Mouse (Mus musculus): ENCODE measurements around the gene Zdhhc14. TPM values are rescaled to one million over a fixed set of nuclear protein-coding genes. Genes with fewer than 3 reads are reported as not detected.

Gene Zdhhc14
- polyA plus RNA-seq, 1 experiment from 2014 or later, result 3.2 TPM

GRCm38 (mm10) chr17:5544065-5544464 is 51.7 kb downstream of the Zdhhc14 start:
- H3K27ac ChIP-seq, result no peak overlapping the region
- H3K9ac ChIP-seq, result no peak overlapping the region
- H3K4me2 ChIP-seq, result no peak overlapping the region
- no peak for ATAC-seq (ENCODE audit: low FRiP score)
- H3K9me3 ChIP-seq, result no peaks in the 10 kb centered on the region
- H3K27me3 ChIP-seq, result no peaks in the 10 kb centered on the region
- no peaks in the 10 kb centered on the region for H3K36me3 ChIP-seq (replicated peaks)
- H3K4me3 ChIP-seq (replicated peaks), result no peak overlapping the region
- 76% methylated on average over 5 of the region's 5 CpGs for WGBS
- no peaks in the 10 kb centered on the region for H3K4me1 ChIP-seq

DNA sequence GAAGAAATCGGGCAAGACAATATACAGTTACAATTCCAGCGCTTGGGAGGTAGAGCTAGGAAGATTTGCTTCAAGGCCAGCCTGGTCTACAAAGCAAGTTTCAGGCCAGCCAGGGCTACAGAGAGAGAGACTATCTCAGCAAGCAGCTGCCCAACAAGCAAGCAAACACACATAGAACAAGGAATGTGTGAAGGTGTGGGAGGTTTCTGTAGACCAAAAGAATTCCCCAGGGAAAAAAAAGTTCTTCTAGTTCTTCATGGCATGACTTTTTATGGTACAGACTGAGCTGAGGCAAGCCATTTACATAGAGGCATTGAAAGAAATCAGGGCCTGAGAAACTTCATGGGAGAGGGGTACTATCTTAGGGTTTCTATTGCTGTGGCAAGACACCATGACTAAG is 52.7 kb downstream of the Zdhhc14 start:
- ATAC-seq (ENCODE audit: low FRiP score), result no peak
- 92% methylated on average over 2 of the region's 2 CpGs for WGBS
- H3K36me3 ChIP-seq (replicated peaks), result no peaks in the 10 kb centered on the region
- no peaks in the 10 kb centered on the region for H3K27me3 ChIP-seq
- H3K4me3 ChIP-seq (replicated peaks), result no peak overlapping the region
- peaks cover 1% of the 10 kb centered on the region; the same call in 1 of the 2 replicates for H3K4me1 ChIP-seq
- no peak overlapping the region for H3K4me2 ChIP-seq
- no peaks in the 10 kb centered on the region for H3K9me3 ChIP-seq
- H3K27ac ChIP-seq, result no peak overlapping the region
- no peak overlapping the region for H3K9ac ChIP-seq

GRCm38 (mm10) chr17:5548546-5548945 is 56.2 kb downstream of the Zdhhc14 start:
- H3K27me3 ChIP-seq, result no peaks in the 10 kb centered on the region
- no peaks in the 10 kb centered on the region for H3K9me3 ChIP-seq
- H3K9ac ChIP-seq, result no peak overlapping the region
- no peak for ATAC-seq (ENCODE audit: low FRiP score)
- 92% methylated on average over 2 of the region's 2 CpGs for WGBS
- no peak overlapping the region for H3K27ac ChIP-seq
- H3K36me3 ChIP-seq (replicated peaks), result no peaks in the 10 kb centered on the region
- no peak overlapping the region for H3K4me3 ChIP-seq (replicated peaks)
- H3K4me2 ChIP-seq, result no peak overlapping the region
- H3K4me1 ChIP-seq, result peaks cover 5% of the 10 kb centered on the region; the same call in 1 of the 2 replicates

GRCm38 (mm10) chr17:5549460-5549859 is 57.1 kb downstream of the Zdhhc14 start:
- H3K9ac ChIP-seq, result no peak overlapping the region
- 97% methylated on average over 6 of the region's 6 CpGs for WGBS

DNA sequence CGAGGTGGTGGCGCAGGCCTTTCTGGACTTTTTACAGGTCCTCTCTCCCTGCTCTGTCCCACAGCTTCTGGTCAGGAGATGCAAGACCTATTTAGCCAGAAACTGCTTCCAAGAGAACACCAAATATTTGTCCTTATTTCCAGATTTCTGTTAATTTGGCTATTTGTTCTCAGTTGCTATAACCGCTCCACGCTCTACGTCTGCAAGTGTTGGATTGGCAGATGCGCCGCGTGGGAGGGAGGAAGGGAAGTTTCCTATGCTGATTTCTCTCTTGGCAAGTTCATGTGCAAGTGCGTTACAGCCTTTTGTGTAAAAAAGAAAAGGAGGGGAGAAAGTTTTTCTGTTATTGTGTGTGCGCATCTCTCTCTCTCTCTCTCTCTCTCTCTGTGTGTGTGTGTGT is 58.1 kb downstream of the Zdhhc14 start:
- no peak overlapping the region for H3K9ac ChIP-seq
- H3K4me2 ChIP-seq, result no peak overlapping the region
- ATAC-seq (ENCODE audit: low FRiP score), result no peak
- H3K27ac ChIP-seq, result no peak overlapping the region
- no peaks in the 10 kb centered on the region for H3K9me3 ChIP-seq
- no peak overlapping the region for H3K4me3 ChIP-seq (replicated peaks)
- no peaks in the 10 kb centered on the region for H3K27me3 ChIP-seq
- no peaks in the 10 kb centered on the region for H3K36me3 ChIP-seq (replicated peaks)
- peaks cover 5% of the 10 kb centered on the region; the same call in 1 of the 2 replicates for H3K4me1 ChIP-seq
- WGBS, result 84% methylated on average over 10 of the region's 10 CpGs

More at GRCm38 (mm10) chr17:5549460-5549859, 57.1 kb downstream of the Zdhhc14 start:
- Histone ChIP-seq H3K4me3 (replicated peaks) (no peak overlapping the region), H3K27me3 (no peaks in the 10 kb centered on the region), H3K36me3 (replicated peaks) (no peaks in the 10 kb centered on the region), H3K4me1 (peaks cover 5% of the 10 kb centered on the region; the same call in 1 of the 2 replicates), H3K4me2 (no peak overlapping the region), H3K27ac (no peak overlapping the region), H3K9me3 (no peaks in the 10 kb centered on the region)
- no peak for ATAC-seq (ENCODE audit: low FRiP score)

GRCm38 (mm10) chr17:5551136-5551535 is 58.8 kb downstream of the Zdhhc14 start:
- Histone ChIP-seq H3K9me3 (no peaks in the 10 kb centered on the region), H3K27ac (no peak overlapping the region), H3K36me3 (replicated peaks) (no peaks in the 10 kb centered on the region), H3K4me3 (replicated peaks) (no peak overlapping the region), H3K9ac (no peak overlapping the region), H3K4me2 (no peak overlapping the region), H3K27me3 (no peaks in the 10 kb centered on the region), H3K4me1 (peaks cover 5% of the 10 kb centered on the region; the same call in 1 of the 2 replicates)
- WGBS, result 78% methylated on average over 3 of the region's 3 CpGs
- ATAC-seq (ENCODE audit: low FRiP score), result no peak

DNA sequence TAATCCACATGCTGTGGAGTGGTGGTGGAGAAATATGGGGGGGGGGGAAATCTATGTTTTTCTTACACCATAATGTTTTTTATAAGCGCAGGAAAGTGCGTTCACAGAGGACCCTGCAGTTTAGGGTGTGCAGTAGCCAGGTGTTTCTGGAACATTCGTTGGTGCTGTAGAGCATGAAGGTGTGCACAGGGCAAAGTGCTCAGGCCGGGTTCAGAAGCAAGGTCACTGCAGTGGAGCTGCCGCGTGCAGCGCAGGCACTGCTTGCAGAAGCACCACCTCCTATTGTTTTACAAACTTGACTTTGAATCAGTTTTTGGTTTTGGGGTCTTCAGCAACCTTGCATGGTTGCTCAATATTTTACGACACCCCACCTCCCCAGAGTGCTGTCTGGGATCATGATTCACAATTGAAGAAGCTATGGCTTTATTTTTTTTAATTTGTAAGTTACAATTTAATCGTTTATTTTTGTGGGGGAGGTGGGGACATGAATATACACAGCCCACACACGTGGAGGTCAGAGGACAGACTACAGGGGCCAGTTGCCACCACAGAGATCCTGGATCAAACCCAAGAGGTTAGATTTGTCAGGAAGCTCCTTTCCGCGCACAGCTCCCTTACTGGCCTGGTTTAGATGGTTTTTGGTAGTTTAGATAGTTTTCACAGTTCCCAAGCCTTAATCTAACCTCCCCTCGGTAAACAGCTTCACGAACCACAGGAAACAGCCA is 59.8 kb downstream of the Zdhhc14 start:
- no peak overlapping the region for H3K4me3 ChIP-seq (replicated peaks)
- H3K27me3 ChIP-seq, result no peaks in the 10 kb centered on the region
- peaks cover 5% of the 10 kb centered on the region; the same call in 1 of the 2 replicates for H3K4me1 ChIP-seq
- no peak overlapping the region for H3K9ac ChIP-seq
- ATAC-seq (ENCODE audit: low FRiP score), result no peak
- WGBS, result 79% methylated on average over 14 of the region's 14 CpGs
- H3K4me2 ChIP-seq, result no peak overlapping the region
- H3K27ac ChIP-seq, result no peak overlapping the region
- no peaks in the 10 kb centered on the region for H3K9me3 ChIP-seq
- no peaks in the 10 kb centered on the region for H3K36me3 ChIP-seq (replicated peaks)

DNA sequence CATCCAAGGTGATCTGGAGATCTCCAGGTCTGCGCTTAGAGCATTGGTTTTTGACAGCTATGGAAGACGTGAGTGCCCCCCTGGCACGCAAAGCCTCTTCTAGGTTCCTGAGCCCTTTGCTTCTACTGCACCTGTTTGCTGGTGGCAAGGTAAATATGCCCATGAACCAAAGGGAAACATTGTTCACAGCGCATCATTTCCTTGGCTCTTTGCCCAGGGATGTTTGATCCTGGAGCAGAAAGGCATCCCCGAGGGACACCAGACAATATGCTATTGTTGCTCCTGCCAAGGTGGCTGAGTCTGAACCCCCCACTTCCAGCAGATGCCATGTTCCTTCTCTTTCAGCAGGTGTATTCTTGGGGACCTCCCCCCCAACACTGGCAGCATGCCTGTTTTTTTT is 61.2 kb downstream of the Zdhhc14 start:
- Histone ChIP-seq H3K27me3 (no peaks in the 10 kb centered on the region), H3K4me1 (peaks cover 5% of the 10 kb centered on the region; the same call in 1 of the 2 replicates), H3K36me3 (replicated peaks) (no peaks in the 10 kb centered on the region)

DNA sequence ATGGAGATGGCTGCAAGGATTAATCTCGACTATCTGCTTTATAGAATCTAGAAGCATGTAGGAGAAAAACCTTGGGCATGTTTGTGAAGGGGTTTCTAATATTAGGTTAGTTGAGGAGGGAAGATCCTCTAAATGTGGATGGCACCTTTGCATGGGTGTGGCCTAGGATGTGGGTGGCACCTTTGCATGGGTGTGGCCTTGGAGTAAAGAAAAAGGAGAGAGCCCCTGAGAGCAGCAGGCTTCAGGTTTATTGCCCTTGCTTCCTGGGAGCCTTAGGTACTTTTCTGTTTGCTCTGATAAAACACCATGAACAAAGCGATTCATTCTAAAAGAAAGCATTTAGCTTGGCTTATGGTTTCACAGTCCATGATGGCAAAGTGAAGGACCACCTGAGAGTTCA is 62.2 kb downstream of the Zdhhc14 start:
- Histone ChIP-seq H3K9ac (no peak overlapping the region), H3K4me1 (peaks cover 5% of the 10 kb centered on the region; the same call in 1 of the 2 replicates), H3K9me3 (no peaks in the 10 kb centered on the region), H3K27ac (no peak overlapping the region), H3K36me3 (replicated peaks) (no peaks in the 10 kb centered on the region), H3K27me3 (no peaks in the 10 kb centered on the region), H3K4me2 (no peak overlapping the region), H3K4me3 (replicated peaks) (no peak overlapping the region)
- no peak for ATAC-seq (ENCODE audit: low FRiP score)
- 88% methylated on average over 2 of the region's 2 CpGs for WGBS

More for the DNA sequence above, 61.2 kb downstream of the Zdhhc14 start:
- Histone ChIP-seq H3K4me2 (no peak overlapping the region), H3K27ac (no peak overlapping the region), H3K4me3 (replicated peaks) (no peak overlapping the region), H3K9ac (no peak overlapping the region), H3K9me3 (no peaks in the 10 kb centered on the region)
- WGBS, result 88% methylated on average over 5 of the region's 5 CpGs
- ATAC-seq (ENCODE audit: low FRiP score), result no peak

- ATAC-seq (ENCODE audit: low FRiP score), result no peak
- Histone ChIP-seq H3K4me1 (no peaks in the 10 kb centered on the region), H3K27ac (no peak overlapping the region), H3K4me3 (replicated peaks) (no peak overlapping the region), H3K4me2 (no peak overlapping the region), H3K9me3 (no peaks in the 10 kb centered on the region), H3K36me3 (replicated peaks) (no peaks in the 10 kb centered on the region), H3K27me3 (no peaks in the 10 kb centered on the region), H3K9ac (no peak overlapping the region)
- WGBS, result 79% methylated on average over 8 of the region's 8 CpGs
These were observed 64.2 kb downstream of the Zdhhc14 start for GRCm38 (mm10) chr17:5556568-5556967.

- H3K4me3 ChIP-seq (replicated peaks), result no peak overlapping the region
- H3K27me3 ChIP-seq, result no peaks in the 10 kb centered on the region
- no peak overlapping the region for H3K27ac ChIP-seq
- no peak overlapping the region for H3K4me2 ChIP-seq
- H3K4me1 ChIP-seq, result no peaks in the 10 kb centered on the region
- no peak for ATAC-seq (ENCODE audit: low FRiP score)
- 90% methylated on average over 4 of the region's 4 CpGs for WGBS
- no peak overlapping the region for H3K9ac ChIP-seq
- no peaks in the 10 kb centered on the region for H3K36me3 ChIP-seq (replicated peaks)
- no peaks in the 10 kb centered on the region for H3K9me3 ChIP-seq
These were observed 67.9 kb downstream of the Zdhhc14 start for GRCm38 (mm10) chr17:5560212-5560611.

- no peak for ATAC-seq (ENCODE audit: low FRiP score)
- Histone ChIP-seq H3K9me3 (0 out of 2 replicates have a peak, but pooled peaks cover 3% of the 10 kb centered on the region), H3K27me3 (no peaks in the 10 kb centered on the region), H3K27ac (no peak overlapping the region), H3K36me3 (replicated peaks) (no peaks in the 10 kb centered on the region), H3K4me2 (no peak overlapping the region), H3K9ac (no peak overlapping the region), H3K4me1 (no peaks in the 10 kb centered on the region), H3K4me3 (replicated peaks) (no peak overlapping the region)
- WGBS, result 90% methylated on average over 6 of the region's 6 CpGs
These were observed 70.8 kb downstream of the Zdhhc14 start for GRCm38 (mm10) chr17:5563108-5563507.

DNA sequence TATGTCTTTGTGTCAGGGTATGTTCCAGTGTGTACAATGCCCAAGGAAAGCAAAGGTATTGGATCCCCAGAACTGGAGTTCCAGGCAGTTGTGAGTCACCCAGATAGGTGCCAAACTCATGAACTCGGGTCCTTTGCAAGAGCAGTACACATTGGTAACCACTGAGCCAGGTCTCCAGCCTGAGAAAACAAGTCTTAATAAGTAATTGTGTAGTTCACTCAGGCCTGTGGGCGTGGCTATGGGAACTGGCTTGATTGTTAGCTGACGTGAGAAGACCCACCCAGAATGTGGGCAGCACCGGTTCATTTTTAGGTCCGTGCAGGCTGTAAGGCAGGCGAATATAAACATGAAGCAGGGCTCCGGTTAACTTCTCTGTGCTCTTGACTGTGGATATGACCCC is 73.6 kb downstream of the Zdhhc14 start:
- Histone ChIP-seq H3K9me3 (0 out of 2 replicates have a peak, but pooled peaks cover 3% of the 10 kb centered on the region), H3K36me3 (replicated peaks) (no peaks in the 10 kb centered on the region), H3K4me3 (replicated peaks) (no peak overlapping the region), H3K27ac (no peak overlapping the region), H3K4me2 (no peak overlapping the region), H3K27me3 (no peaks in the 10 kb centered on the region), H3K9ac (no peak overlapping the region), H3K4me1 (no peaks in the 10 kb centered on the region)
- WGBS, result 81% methylated on average over 7 of the region's 7 CpGs
- ATAC-seq (ENCODE audit: low FRiP score), result no peak

Measured in forebrain, embryonic 12.5 days (tissue).